Mouse (Mus musculus) ovary, postnatal 10 days (tissue): ENCODE data around the gene Vav3.

Experiments used
- DNase-seq: peaks from one replicate; pipeline ENCODE4 v3.0.0; 2022; ENCODE audit warnings: low spot score

The Vav3 gene

DNA sequence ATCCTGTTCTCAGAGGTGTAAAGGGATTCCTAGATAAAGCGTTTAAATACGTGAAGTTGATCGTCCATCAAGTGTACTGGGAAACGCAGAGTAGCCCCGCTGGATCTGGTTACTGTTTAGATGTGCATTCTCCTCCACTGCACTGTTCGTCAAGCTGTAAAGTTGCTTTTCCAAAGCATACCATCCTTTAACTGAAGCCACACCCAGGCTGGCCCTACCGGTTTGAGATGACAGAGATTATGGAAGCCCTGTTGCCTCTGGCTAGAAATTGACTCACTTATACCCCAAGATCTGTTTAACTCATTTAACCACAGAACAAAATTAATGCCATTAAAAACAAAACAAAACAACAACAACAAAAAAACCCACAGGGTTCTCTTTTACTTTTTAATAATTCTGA, 238.5 kb downstream of the Vav3 start:
- no peak for DNase-seq

- no peak for DNase-seq
Observed at GRCm38 (mm10) chr3:109585946-109586345, 245.5 kb downstream of the Vav3 start.

GRCm38 (mm10) chr3:109592970-109593369, 252.5 kb downstream of the Vav3 start:
- no peak for DNase-seq

- DNase-seq, result no peak
Observed at GRCm38 (mm10) chr3:109596084-109596483, 255.6 kb downstream of the Vav3 start.

- DNase-seq, result no peak
Observed at GRCm38 (mm10) chr3:109600699-109601451, 260.4 kb downstream of the Vav3 start.

DNA sequence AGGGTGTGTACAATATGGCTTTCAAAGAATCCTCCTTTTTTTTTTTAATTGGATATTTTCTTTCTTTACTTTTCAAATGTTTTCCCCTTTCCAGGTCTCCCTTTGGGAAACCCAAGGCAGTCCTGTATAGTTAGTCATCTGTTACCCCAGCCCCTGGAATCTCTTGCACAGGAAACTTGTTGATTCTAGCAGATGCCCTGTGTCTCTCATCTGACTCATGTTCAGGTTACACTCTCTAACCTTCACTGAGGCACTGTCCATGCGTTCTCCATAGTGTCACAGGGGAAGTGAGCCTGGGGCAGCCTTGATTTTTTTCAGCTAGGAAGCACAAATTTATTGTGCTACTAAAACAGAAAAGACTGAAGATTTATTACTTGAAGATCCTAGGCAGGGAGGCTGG, 262.3 kb downstream of the Vav3 start:
- no peak for DNase-seq

DNA sequence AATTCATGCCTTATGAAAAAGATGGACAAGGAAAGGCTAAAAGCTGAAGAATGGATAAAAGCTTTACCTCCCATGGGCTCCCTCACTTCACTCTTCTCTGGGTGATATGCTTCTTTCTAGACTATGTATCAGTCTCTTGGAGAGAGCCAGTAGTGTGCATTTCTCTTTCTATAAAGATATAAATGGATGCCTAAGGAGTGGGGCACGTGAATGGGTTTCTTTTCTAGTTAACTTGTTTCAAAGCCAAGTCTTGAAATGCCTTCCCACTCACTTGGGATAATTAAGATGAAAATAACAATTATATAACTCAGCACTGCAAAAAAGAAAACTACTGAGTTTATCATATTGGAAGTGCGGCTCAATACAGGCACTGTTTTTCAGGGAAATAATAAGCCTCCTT, 265.7 kb downstream of the Vav3 start:
- DNase-seq, result no peak

GRCm38 (mm10) chr3:109621721-109622120, 281.3 kb downstream of the Vav3 start:
- no peak for DNase-seq

- no peak for DNase-seq
Observed at GRCm38 (mm10) chr3:109622361-109622760, 281.9 kb downstream of the Vav3 start.

DNA sequence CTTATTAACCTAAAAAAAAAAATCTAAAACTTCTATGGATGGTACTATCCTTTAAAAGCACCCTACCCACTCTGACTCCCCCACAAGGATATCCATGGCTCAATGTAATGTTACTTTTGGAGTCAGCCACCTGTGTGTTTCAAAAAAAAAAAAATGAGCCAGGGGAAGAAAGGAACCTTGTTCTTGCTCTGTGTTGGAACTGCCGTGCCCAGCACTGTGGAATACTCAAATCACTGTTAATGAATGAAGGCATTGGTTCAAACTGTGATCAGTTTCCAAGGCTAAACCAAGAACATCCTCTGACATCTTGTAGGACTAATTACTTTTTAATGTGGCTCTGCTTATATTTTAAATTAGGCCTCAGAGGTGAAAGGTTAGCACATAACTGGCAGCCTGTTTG, 282.4 kb downstream of the Vav3 start:
- no peak for DNase-seq

GRCm38 (mm10) chr3:109623770-109624169, 283.3 kb downstream of the Vav3 start:
- no peak for DNase-seq

DNA sequence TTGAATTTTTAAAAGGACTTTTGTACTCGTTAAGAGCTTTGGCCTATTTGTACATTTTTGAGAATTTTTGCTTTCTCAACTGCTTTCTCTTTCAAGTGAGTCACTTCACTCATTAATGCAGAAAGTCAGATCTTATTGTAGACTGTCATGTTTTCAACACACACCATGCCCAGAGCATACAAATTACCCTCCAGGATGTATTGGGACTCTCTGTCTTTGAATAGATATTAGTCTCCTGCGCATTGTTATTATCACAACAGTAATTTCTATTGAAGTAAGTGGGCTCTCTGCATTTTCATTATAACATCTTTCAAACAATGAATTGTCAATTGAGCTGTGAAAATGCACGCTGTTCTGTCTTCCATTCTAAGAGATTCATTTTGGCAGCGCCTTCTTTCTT, 295.6 kb downstream of the Vav3 start:
- no peak for DNase-seq

GRCm38 (mm10) chr3:109639386-109639785, 298.9 kb downstream of the Vav3 start:
- no peak for DNase-seq

GRCm38 (mm10) chr3:109640796-109641195, 300.3 kb downstream of the Vav3 start:
- DNase-seq, result no peak

- DNase-seq, result no peak
Observed at GRCm38 (mm10) chr3:109648242-109648641, 307.8 kb downstream of the Vav3 start.

DNA sequence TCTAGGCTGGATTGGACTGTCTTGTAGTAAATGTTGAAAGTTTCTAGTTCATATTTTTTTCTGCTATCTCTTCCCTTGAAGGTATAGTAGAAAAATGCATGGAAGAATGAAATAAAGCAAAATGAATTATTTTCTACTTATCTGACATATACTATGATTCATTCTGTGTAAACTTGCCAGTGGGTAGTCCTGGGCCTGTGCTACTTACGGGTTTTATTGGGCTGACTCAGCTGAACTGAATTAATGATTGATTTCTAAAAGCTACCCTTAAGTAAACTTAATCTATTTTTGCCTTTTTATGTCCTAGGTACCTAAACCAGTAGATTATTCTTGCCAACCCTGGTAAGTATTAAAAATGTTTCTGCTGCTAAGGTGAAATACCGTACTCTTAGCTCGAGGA, 311.0 kb downstream of the Vav3 start:
- no peak for DNase-seq

GRCm38 (mm10) chr3:109652860-109653631, 312.6 kb downstream of the Vav3 start:
- no peak for DNase-seq

DNA sequence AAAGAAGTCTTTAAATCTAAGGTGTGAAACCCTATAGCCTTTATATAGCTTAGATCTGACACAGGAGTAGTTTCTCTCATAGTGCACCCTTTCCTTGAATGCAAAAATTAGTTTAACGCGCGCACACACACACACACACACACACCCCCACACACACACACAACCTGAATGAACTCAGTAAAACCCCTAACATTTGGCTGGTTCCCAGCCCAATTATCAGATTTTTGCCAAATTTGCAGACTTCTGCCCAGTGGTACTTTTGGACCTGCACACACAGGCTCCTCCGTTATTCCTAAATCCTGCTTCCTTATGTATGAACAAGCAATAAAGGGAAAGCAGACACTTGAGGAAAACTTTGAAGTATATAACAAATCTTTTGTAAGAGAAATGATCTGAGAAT, 313.9 kb downstream of the Vav3 start:
- DNase-seq, result no peak

- DNase-seq, result no peak
Observed at GRCm38 (mm10) chr3:109671716-109672115, 331.3 kb downstream of the Vav3 start.

DNA sequence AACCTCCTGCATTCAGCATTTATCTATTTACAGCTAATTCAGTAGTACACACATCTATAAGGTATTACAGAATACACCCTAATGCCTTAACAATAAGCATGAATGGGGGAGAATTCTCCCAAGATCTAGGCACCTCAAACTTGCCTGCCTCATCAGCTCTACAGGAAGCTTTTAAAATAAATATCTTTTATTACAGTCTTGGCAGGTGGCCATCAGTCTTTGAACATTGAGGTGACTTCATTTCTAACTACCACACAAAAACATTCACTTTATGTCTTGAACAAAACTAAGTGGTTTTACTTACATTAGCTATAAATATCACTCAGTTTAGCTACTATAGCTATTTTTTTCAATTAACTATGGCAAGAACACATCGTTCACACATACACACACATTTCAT, 332.5 kb downstream of the Vav3 start:
- no peak for DNase-seq

GRCm38 (mm10) chr3:109680281-109680680, 339.8 kb downstream of the Vav3 start:
- no peak for DNase-seq

DNA sequence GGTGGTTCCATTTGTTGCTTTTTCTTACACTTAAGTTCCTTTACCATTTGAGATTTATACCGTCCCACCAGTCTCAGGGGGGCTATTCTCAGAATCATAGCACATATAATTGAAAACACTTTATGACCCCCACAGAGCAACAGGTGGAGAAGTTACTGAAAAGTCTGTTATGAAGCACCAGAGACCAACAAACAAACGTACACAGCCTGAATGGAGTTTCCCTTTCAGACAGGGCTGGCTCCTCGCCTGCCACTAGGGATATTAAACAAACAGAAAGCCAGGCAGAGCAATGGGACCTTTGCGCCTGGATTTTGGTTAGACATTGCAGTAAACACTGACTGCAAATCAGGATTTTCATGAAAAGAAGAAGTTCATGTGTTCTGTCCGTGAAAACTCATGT, 341.4 kb downstream of the Vav3 start:
- DNase-seq, result no peak

- DNase-seq, result no peak
Observed at GRCm38 (mm10) chr3:109683608-109684295, 343.3 kb downstream of the Vav3 start.
